Mouse (Mus musculus): Measurements from ENCODE around the gene Gm26938. TPM values are rescaled to one million over a fixed set of nuclear protein-coding genes. Genes with fewer than 3 reads are reported as not detected.

Gm26938 gene
- polyA plus RNA-seq, 1 experiment from 2014 or later, result not detected

DNA sequence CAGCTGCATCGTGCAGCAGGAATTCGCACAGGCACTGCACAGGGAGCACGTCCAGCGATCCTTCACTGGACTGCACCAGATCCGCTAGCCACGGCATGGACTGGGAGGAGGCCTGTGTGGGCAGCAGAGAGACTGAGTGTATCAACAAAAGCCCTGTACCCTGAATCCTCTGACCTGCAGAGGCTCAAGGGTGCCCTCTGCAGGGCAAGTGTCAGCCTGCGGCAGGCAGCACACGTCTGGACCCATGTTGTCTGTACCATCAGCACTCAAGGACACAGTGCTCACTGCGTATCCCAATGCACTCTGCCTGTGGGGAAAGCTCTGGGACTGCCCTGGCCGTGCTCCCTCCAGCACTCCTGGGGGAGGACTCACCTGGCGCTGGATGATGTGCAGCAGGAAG is 61.9 kb downstream of the Gm26938 start:
- Histone ChIP-seq H3K9ac (ENCODE audit: low read length) (no peak overlapping the region), H3K27me3 (ENCODE audit: control insufficient read depth, insufficient read depth, low read length) (no peaks in the 10 kb centered on the region), H3K4me2 (ENCODE audit: low read depth, low read length) (no peak overlapping the region), H3K9me3 (replicated peaks; ENCODE audit: control insufficient read depth, low read length) (no peaks in the 10 kb centered on the region), H3K36me3 (ENCODE audit: control insufficient read depth, insufficient read depth) (peaks cover 63% of the 10 kb centered on the region), H3K4me1 (ENCODE audit: control insufficient read depth, insufficient read depth, low read length) (no peaks in the 10 kb centered on the region), H3K27ac (ENCODE audit: low read length) (no peak overlapping the region), H3K4me3 (ENCODE audit: low read length) (no peak overlapping the region)
- WGBS, result 72% methylated on average over 11 of the region's 11 CpGs
- no peak for ATAC-seq (replicated peaks; ENCODE audit: extremely low read depth, insufficient read depth, low FRiP score)

DNA sequence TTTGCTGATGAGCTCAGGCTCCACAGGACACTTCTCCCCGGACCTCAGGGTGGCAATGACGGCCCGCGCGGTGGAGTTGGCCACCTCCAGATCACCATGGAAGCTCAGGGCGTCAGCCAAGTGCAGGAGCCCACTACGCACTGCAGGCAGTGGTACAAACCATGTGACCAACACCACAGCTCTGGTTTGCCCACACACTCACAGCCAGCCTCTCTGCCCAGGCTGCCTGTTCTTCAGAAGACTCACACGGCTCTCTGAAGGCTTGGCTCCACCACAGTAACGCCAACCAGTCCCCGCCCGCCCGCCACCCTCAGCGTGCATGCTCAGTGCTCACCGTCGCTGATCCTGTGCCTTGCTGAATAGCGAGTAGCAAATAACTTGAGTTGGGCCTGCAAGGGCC is 68.1 kb downstream of the Gm26938 start:
- ATAC-seq (replicated peaks; ENCODE audit: extremely low read depth, insufficient read depth, low FRiP score), result no peak
- 85% methylated on average over 16 of the region's 16 CpGs for WGBS
- H3K27ac ChIP-seq (ENCODE audit: low read length), result no peak overlapping the region

More for the DNA sequence above, 68.1 kb downstream of the Gm26938 start:
- no peaks in the 10 kb centered on the region for H3K4me1 ChIP-seq (ENCODE audit: control insufficient read depth, insufficient read depth, low read length)
- no peak overlapping the region for H3K9ac ChIP-seq (ENCODE audit: low read length)
- no peaks in the 10 kb centered on the region for H3K9me3 ChIP-seq (replicated peaks; ENCODE audit: control insufficient read depth, low read length)
- no peaks in the 10 kb centered on the region for H3K27me3 ChIP-seq (ENCODE audit: control insufficient read depth, insufficient read depth, low read length)
- H3K36me3 ChIP-seq (ENCODE audit: control insufficient read depth, insufficient read depth), result peaks cover 58% of the 10 kb centered on the region
- H3K4me2 ChIP-seq (ENCODE audit: low read depth, low read length), result no peak overlapping the region
- no peak overlapping the region for H3K4me3 ChIP-seq (ENCODE audit: low read length)

Small RNAs within 50 kb of the gene (microRNA-seq; reads per million reads assigned to microRNA genes)
- gene Mir7037, result 0.79 reads per million

Other genes starting within 250 kb of the Gm26938 start
- 1.6 and 2.3 TPM in 2 replicates for gene Micall2, start 90.1 kb downstream of the Gm26938 start, polyA plus RNA-seq (2015; fragmentation: Nextera tagmentation; extraction: Ambion mirVana)
- gene Ints1, start 50.7 kb downstream of the Gm26938 start, polyA plus RNA-seq (2015; fragmentation: Nextera tagmentation; extraction: Ambion mirVana), result 16.9 and 20.2 TPM in 2 replicates
- gene Mafk, start 34.9 kb downstream of the Gm26938 start, polyA plus RNA-seq (2015; fragmentation: Nextera tagmentation; extraction: Ambion mirVana), result 22.1 and 24.9 TPM in 2 replicates
- gene Tmem184a, start 6.5 kb downstream of the Gm26938 start, polyA plus RNA-seq (2015; fragmentation: Nextera tagmentation; extraction: Ambion mirVana), result 0.46 and 1.3 TPM in 2 replicates
- 43.3 and 44.6 TPM in 2 replicates for gene Psmg3, start 478 bp upstream of the Gm26938 start, polyA plus RNA-seq (2015; fragmentation: Nextera tagmentation; extraction: Ambion mirVana)
- 0.19 and 0.68 TPM in 2 replicates for gene Elfn1, start 81.5 kb upstream of the Gm26938 start, polyA plus RNA-seq (2015; fragmentation: Nextera tagmentation; extraction: Ambion mirVana)